Mouse (Mus musculus) CH12.LX (cell line): ENCODE data around the gene Fgf9. TPM values are rescaled to one million over a fixed set of nuclear protein-coding genes. Genes with fewer than 3 reads are reported as not detected.

Experiments used
- DNase-seq: peaks from one replicate; pipeline ENCODE4 v3.0.0-alpha.2; 2013; ENCODE audit errors: extremely low read depth
- H3K27ac ChIP-seq: 2 replicates; pipeline ENCODE4 v1.5.1; 2012; ENCODE audit warnings: low read depth, mild to moderate bottlenecking, control low read depth, moderate library complexity; ENCODE audit not compliant: insufficient read depth
- H3K27me3 ChIP-seq: replicated peaks from 2 replicates; pipeline ENCODE3; 2012; ENCODE audit warnings: inconsistent platforms
- H3K36me3 ChIP-seq, 2 experiments: replicated peaks in 1 of 2; 2 replicates each; pipeline versions ENCODE3 to v1.6.1; 2012; ENCODE audit warnings: inconsistent platforms in 1 of 2, low read length in 1 of 2, mild to moderate bottlenecking in 1 of 2, mixed read lengths in 1 of 2, moderate library complexity in 1 of 2; ENCODE audit not compliant: control insufficient read depth in 1 of 2, insufficient read depth in 1 of 2
- H3K4me1 ChIP-seq, 2 experiments: 2 replicates each; pipeline ENCODE4 v1.6.1; 2012; ENCODE audit warnings: inconsistent platforms in 1 of 2, moderate library complexity in 1 of 2; ENCODE audit not compliant: insufficient read depth in 2 of 2, control insufficient read depth in 1 of 2
- H3K4me2 ChIP-seq: 2 replicates; pipeline ENCODE4 v1.6.1; 2012; ENCODE audit warnings: low read depth, mild to moderate bottlenecking, control low read depth; ENCODE audit not compliant: poor library complexity, insufficient read depth, severe bottlenecking
- H3K4me3 ChIP-seq, 3 experiments: fragments of 150-350 bp in 1 of 3; sonication (generic) in 1 of 3; replicated peaks in 1 of 3; 2 replicates each; pipeline versions ENCODE3 to v1.5.1; 2011 to 2012; ENCODE audit warnings: low read depth in 2 of 3, low read length in 2 of 3, mild to moderate bottlenecking in 2 of 3, moderate library complexity in 2 of 3, control low read depth in 1 of 3, improper control_type of control experiment in 1 of 3, inconsistent platforms in 1 of 3, mixed read lengths in 1 of 3; ENCODE audit not compliant: poor library complexity in 1 of 3
- H3K79me2 ChIP-seq: replicated peaks from 2 replicates; pipeline ENCODE4 v1.6.1; 2012; ENCODE audit warnings: mild to moderate bottlenecking, moderate library complexity; ENCODE audit not compliant: control insufficient read depth, poor library complexity, insufficient read depth, severe bottlenecking; ENCODE audit errors: extremely low read depth
- H3K9ac ChIP-seq: 2 replicates; pipeline ENCODE4 v1.6.1; 2012; ENCODE audit warnings: low read depth, mild to moderate bottlenecking, control low read depth, moderate library complexity; ENCODE audit not compliant: insufficient read depth
- H3K9me3 ChIP-seq: replicated peaks from 2 replicates; pipeline ENCODE3; 2012; ENCODE audit warnings: low read length, inconsistent platforms, mixed read lengths
- CHD1 ChIP-seq: IDR thresholded peaks from 2 replicates; pipeline ENCODE4 v1.6.1; 2012; ENCODE audit warnings: low read depth, low read length, improper control_type of control experiment, inconsistent platforms
- CTCF ChIP-seq, 2 experiments: IDR thresholded peaks in 1 of 2; conservative IDR thresholded peaks in 1 of 2; 2 replicates each; pipeline ENCODE4 v1.5.1; 2011 to 2012; ENCODE audit warnings: low read depth in 2 of 2, low read length in 2 of 2, improper control_type of control experiment in 1 of 2, inconsistent platforms in 1 of 2, mild to moderate bottlenecking in 1 of 2, moderate library complexity in 1 of 2
- ETS1 ChIP-seq: conservative IDR thresholded peaks from 2 replicates; pipeline ENCODE4 v1.6.1; 2012; ENCODE audit warnings: low read depth, mild to moderate bottlenecking, inconsistent platforms, low read length, improper control_type of control experiment, moderate library complexity
- GABPA ChIP-seq: IDR thresholded peaks from 2 replicates; pipeline ENCODE4 v1.6.1; 2012; ENCODE audit warnings: low read depth, low read length, improper control_type of control experiment, inconsistent platforms; ENCODE audit not compliant: insufficient replicate concordance
- JUN ChIP-seq: IDR thresholded peaks from 2 replicates; pipeline ENCODE4 v1.6.1; 2011; ENCODE audit warnings: low read depth, mild to moderate bottlenecking, low read length, improper control_type of control experiment, moderate library complexity; ENCODE audit not compliant: insufficient read depth
- JUND ChIP-seq: conservative IDR thresholded peaks from 2 replicates; pipeline ENCODE4 v1.6.1; 2011; ENCODE audit warnings: low read depth, low read length, improper control_type of control experiment
- MAFK ChIP-seq: IDR thresholded peaks from 2 replicates; pipeline ENCODE4 v1.6.1; 2011; ENCODE audit warnings: low read length, improper control_type of control experiment; ENCODE audit not compliant: insufficient replicate concordance
- MAZ ChIP-seq: IDR thresholded peaks from 2 replicates; pipeline ENCODE4 v1.6.1; 2012; ENCODE audit warnings: low read depth, mild to moderate bottlenecking, inconsistent platforms, low read length, improper control_type of control experiment, moderate library complexity
- MXI1 ChIP-seq: IDR thresholded peaks from 2 replicates; pipeline ENCODE4 v1.6.1; 2011; ENCODE audit warnings: mild to moderate bottlenecking, low read depth, low read length, improper control_type of control experiment
- NELFE ChIP-seq: IDR thresholded peaks from 2 replicates; pipeline ENCODE4 v1.6.1; 2011; ENCODE audit warnings: low read depth, low read length, improper control_type of control experiment
- NRF1 ChIP-seq: IDR thresholded peaks from 2 replicates; pipeline ENCODE4 v1.6.1; 2014; ENCODE audit warnings: low read depth, mild to moderate bottlenecking, inconsistent platforms, low read length, improper control_type of control experiment, moderate library complexity
- PAX5 ChIP-seq: IDR thresholded peaks from 2 replicates; pipeline ENCODE4 v1.6.1; 2012; ENCODE audit warnings: low read length, inconsistent platforms, mixed read lengths
- RAD21 ChIP-seq: IDR thresholded peaks from 2 replicates; pipeline ENCODE4 v1.6.1; 2011; ENCODE audit warnings: low read depth, mild to moderate bottlenecking, low read length, improper control_type of control experiment, moderate library complexity
- SIN3A ChIP-seq: IDR thresholded peaks from 2 replicates; pipeline ENCODE4 v1.6.1; 2012; ENCODE audit warnings: low read length, improper control_type of control experiment, inconsistent platforms
- TBP ChIP-seq: conservative IDR thresholded peaks from 2 replicates; pipeline ENCODE4 v1.6.1; 2011; ENCODE audit warnings: low read depth, low read length, improper control_type of control experiment
- UBTF ChIP-seq: IDR thresholded peaks from 2 replicates; pipeline ENCODE4 v1.6.1; 2012; ENCODE audit warnings: low read depth, mild to moderate bottlenecking, inconsistent platforms, low read length, improper control_type of control experiment, moderate library complexity
- USF1 ChIP-seq: IDR thresholded peaks from 2 replicates; pipeline ENCODE4 v1.6.1; 2014; ENCODE audit warnings: low read depth, mild to moderate bottlenecking, inconsistent platforms, low read length, improper control_type of control experiment
- USF2 ChIP-seq: conservative IDR thresholded peaks from 2 replicates; pipeline ENCODE4 v1.6.1; 2011; ENCODE audit warnings: low read depth, low read length, improper control_type of control experiment
- ZKSCAN1 ChIP-seq: IDR thresholded peaks from 2 replicates; pipeline ENCODE4 v1.6.1; 2012; ENCODE audit warnings: low read depth, inconsistent platforms, low read length, improper control_type of control experiment, borderline replicate concordance
- ZNF384 ChIP-seq: IDR thresholded peaks from 2 replicates; pipeline ENCODE4 v1.6.1; 2012; ENCODE audit warnings: low read depth, low read length, improper control_type of control experiment, inconsistent platforms
- dilution Hi-C: fragments of 300-500 bp; cut with MboI; formaldehyde crosslinking; loops from 2 replicates; pipeline ENCODE4 v1.14.3; 2020; ENCODE audit warnings: low sequenced_read_pairs; ENCODE audit not compliant: extremely low pct_unique_long_range_greater_than_20kb, extremely low pct_ligation_motif_present
- in situ Hi-C: fragments of 300-500 bp; cut with MboI; formaldehyde crosslinking; loops from 3 replicates; pipeline ENCODE4 v1.14.3; 2019; ENCODE audit warnings: low sequenced_read_pairs, low pct_ligation_motif_present, low pct_unique_long_range_greater_than_20kb, mixed read lengths
- polyA plus RNA-seq: library from polyadenylated mRNA; unstranded; fragments of >175 nt; gene quantifications from 2 replicates; pipeline ENCODE4 v1.2.1, GENCODE M21; 2012; ENCODE audit warnings: low read depth; ENCODE audit not compliant: insufficient read length
- total RNA-seq, 2 experiments: library from RNA; depleted of rRNA; stranded (reverse); fragments of 300-350 nt in 1 of 2; fragments of >200 nt in 1 of 2; gene quantifications; 2 replicates each; pipeline ENCODE4 v1.2.3; 2012 to 2014

The Fgf9 gene
- total and polyA plus RNA-seq, 3 experiments: 0.09 to 0.13 TPM; not detected in 1

DNA sequence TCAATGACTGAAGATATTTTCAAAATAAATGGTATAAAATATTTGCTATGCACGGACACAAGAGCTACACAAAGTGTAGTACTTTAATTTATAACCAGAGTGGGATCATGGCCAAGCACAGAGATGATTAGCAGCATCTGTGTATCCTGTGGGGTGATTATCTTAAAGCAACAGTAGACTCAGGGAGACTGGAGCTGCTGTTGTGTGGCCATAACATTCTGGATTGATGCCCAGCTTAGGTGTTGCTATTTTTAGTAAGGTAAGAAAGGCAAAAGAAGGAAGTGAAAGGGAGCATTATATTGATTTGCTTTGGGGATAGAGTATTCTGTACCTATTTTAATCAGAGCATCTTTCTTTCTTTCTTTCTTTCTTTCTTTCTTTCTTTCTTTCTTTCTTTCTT is 11.6 kb downstream of the Fgf9 start:
- H3K27me3 ChIP-seq: peaks cover 2% of the 10 kb centered on the region
- no peaks in the 10 kb centered on the region for H3K79me2 ChIP-seq
- DNase-seq: no peak
- no peaks in the 10 kb centered on the region for H3K36me3 ChIP-seq
- H3K9ac ChIP-seq: no peak overlapping the region
- dilution Hi-C loops (no loop called here), in situ Hi-C loops (no loop called here)
- H3K9me3 ChIP-seq: peaks cover 2% of the 10 kb centered on the region
- H3K4me1 ChIP-seq: peaks cover 0 to 8% of the 10 kb centered on the region in 2 experiments; a peak in 1 of 4 replicates
- no peak overlapping the region for H3K4me2 ChIP-seq
- TF ChIP-seq ETS1 (no peak), MAZ (no peak), TBP (no peak), UBTF (no peak), ZKSCAN1 (no peak), MXI1 (no peak), JUN (no peak), PAX5 (no peak), SIN3A (no peak), NELFE (no peak), NRF1 (no peak), USF2 (no peak), USF1 (no peak), ZNF384 (no peak), GABPA (no peak), CHD1 (no peak), RAD21 (no peak), JUND (no peak)
- TF ChIP-seq, all 38 proteins: peak for 0
- Histone ChIP-seq H3K4me3 (no peak overlapping the region), H3K27ac (no peak overlapping the region)

DNA sequence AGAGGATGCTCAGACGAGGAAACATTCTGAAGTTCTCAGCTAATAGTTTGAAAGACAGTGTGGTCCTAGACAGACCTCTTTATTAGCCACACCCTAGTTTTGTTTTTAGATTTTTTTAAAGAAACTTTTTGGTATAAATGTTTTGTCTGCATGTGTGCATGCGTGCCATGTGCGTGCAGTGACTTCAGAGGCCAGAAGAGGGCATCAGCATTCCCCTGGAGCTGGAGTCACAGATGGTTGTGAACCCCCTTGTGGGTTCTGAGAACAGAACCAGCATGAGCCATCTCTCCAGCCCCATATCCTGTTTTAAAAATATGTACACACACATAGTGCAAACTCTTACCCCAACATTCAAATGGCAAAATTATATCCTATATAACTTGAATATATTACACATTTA is 13.9 kb downstream of the Fgf9 start:
- Histone ChIP-seq H3K79me2 (no peaks in the 10 kb centered on the region), H3K9me3 (peaks cover 2% of the 10 kb centered on the region), H3K4me1 (no peaks in the 10 kb centered on the region), H3K36me3 (no peaks in the 10 kb centered on the region), H3K27ac (no peak overlapping the region), H3K27me3 (peaks cover 2% of the 10 kb centered on the region), H3K4me2 (no peak overlapping the region), H3K9ac (no peak overlapping the region), H3K4me3 (no peak overlapping the region)
- dilution Hi-C loops (no loop called here), in situ Hi-C loops (no loop called here)
- DNase-seq: no peak
- TF ChIP-seq CTCF (conservative IDR thresholded peaks at IDR 0.05 in 1 of 2, IDR thresholded peaks at IDR 0.05 in 1 of 2; ENCODE audit: low read depth in 2 of 2, low read length in 2 of 2): peak in 1 of 2 experiments; percentile 25; a peak in 2 of 4 replicates
- TF ChIP-seq MAFK: no peak
